Mouse (Mus musculus) retina, postnatal 7 days (tissue): ENCODE measurements around the gene Hist1h4j.
A peak's percentile ranks its signal among the peaks of the same experiment; 100 is the strongest.
"Not testable (repeated sequence)": the region's sequence is repeated elsewhere in the genome, so short reads cannot be mapped to it uniquely, and the experiment has no call there.

Experiments
- DNase-seq: peaks from one replicate; pipeline ENCODE4 v3.0.0-alpha.2; 2012; ENCODE audit warnings: low read depth, low spot score

Gene Hist1h4j

GRCm38 (mm10) chr13:21779767-21780731 is 45.2 kb downstream of the Hist1h4j start, which contains the start of gene Hist1h1b:
Gene Hist1h1b, minus strand, starts transcription at chr13:21780625.
- DNase-seq, result no peak

- no peak for DNase-seq
Measured at GRCm38 (mm10) chr13:21781021-21781555, 46.2 kb downstream of the Hist1h4j start.

GRCm38 (mm10) chr13:21781639-21782038 is 46.8 kb downstream of the Hist1h4j start:
- no peak for DNase-seq

GRCm38 (mm10) chr13:21782361-21783254 is 47.7 kb downstream of the Hist1h4j start:
- DNase-seq, result not testable (repeated sequence)

DNA sequence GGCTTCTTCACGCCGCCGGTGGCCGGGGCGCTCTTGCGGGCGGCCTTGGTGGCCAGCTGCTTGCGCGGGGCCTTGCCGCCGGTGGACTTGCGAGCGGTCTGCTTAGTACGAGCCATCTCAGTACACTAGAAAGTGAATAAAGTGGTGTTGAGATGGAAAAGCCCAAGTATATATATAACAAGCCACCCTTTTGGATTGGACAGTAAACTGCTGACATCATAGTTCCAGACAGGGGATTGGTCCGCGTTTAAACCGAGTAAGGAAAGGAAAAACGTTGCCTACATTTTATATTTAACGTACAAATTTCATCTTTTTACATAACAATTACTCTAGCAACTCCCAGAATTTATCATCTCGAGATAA is 48.4 kb downstream of the Hist1h4j start, which contains the start of gene Hist1h3i:
Hist1h3i (minus strand) TSS at position 116 of the 363 bp plus-strand sequence.
- DNase-seq, result peak; percentile 61

- DNase-seq, result no peak
Measured at GRCm38 (mm10) chr13:21783734-21784161, 48.9 kb downstream of the Hist1h4j start.

DNA sequence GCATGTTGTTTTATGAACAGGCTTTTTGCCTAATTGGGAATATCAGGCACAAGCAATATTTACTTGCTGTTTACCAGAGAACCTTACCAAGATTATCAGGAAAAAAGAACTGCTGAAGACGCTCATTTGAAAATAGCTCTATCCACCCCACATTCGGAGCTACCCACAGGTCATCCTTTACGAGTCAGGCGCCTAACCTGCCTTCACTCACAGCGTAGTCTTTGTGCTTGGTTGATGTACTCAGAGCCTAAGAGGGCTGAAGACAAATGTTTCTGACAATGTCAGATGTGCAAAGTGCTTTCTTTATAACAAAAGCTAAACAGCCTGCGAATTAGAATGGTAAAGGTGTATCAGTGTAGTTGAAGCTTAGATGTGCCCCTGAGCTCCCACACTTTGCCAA is 49.4 kb downstream of the Hist1h4j start:
- no peak for DNase-seq
